Mouse (Mus musculus): Measurements from ENCODE around the gene Atxn7l2. TPM values are rescaled to one million over a fixed set of nuclear protein-coding genes. Genes with fewer than 3 reads are reported as not detected.

Gene Atxn7l2
- polyA plus RNA-seq (2015; fragmentation: Nextera tagmentation; extraction: Ambion mirVana), result 12.6 and 13.1 TPM in 2 replicates

GRCm38 (mm10) chr3:108210771-108211139, at the start of gene Atxn7l2:
Gene Atxn7l2 (minus strand): TSS chr3:108210934.

GRCm38 (mm10) chr3:108256719-108257637, 46.2 kb upstream of the Atxn7l2 start, which contains the start of gene Psma5:
Gene Psma5 (plus strand): TSS chr3:108256926.

GRCm38 (mm10) chr3:108226558-108227350, 16.0 kb upstream of the Atxn7l2 start, which contains the start of gene Sypl2:
Gene Sypl2 (minus strand): TSS chr3:108226648.

GRCm38 (mm10) chr3:108200329-108201323, 10.1 kb downstream of the Atxn7l2 start, which contains the start of gene Cyb561d1:
Gene Cyb561d1 (minus strand): TSS chr3:108201212.

GRCm38 (mm10) chr3:108186098-108187047, 24.4 kb downstream of the Atxn7l2 start, which contains the start of gene Amigo1:
Gene Amigo1 (plus strand): TSS chr3:108186335.

GRCm38 (mm10) chr3:108154656-108155055, 56.1 kb downstream of the Atxn7l2 start, which contains the start of gene Gpr61:
Gene Gpr61 (minus strand): TSS chr3:108154882.

Other genes starting within 250 kb of the Atxn7l2 start
- not detected in 2 replicates for gene Gstm3, start 241.7 kb downstream of the Atxn7l2 start, polyA plus RNA-seq (2015; fragmentation: Nextera tagmentation; extraction: Ambion mirVana)
- gene Gstm2, start 224.5 kb downstream of the Atxn7l2 start, polyA plus RNA-seq (2015; fragmentation: Nextera tagmentation; extraction: Ambion mirVana), result 12.0 and 19.7 TPM in 2 replicates
- gene Gstm1, start 193.0 kb downstream of the Atxn7l2 start, polyA plus RNA-seq (2015; fragmentation: Nextera tagmentation; extraction: Ambion mirVana), result 540 and 612 TPM in 2 replicates
- 24.6 and 24.8 TPM in 2 replicates for gene Gstm4, start 166.0 kb downstream of the Atxn7l2 start, polyA plus RNA-seq (2015; fragmentation: Nextera tagmentation; extraction: Ambion mirVana)
- gene Ampd2, start 124.3 kb downstream of the Atxn7l2 start, polyA plus RNA-seq (2015; fragmentation: Nextera tagmentation; extraction: Ambion mirVana), result 46.4 and 51.5 TPM in 2 replicates
- gene Gnat2, start 118.1 kb downstream of the Atxn7l2 start, polyA plus RNA-seq (2015; fragmentation: Nextera tagmentation; extraction: Ambion mirVana), result 0.09 TPM in 1 of 2 replicates, not detected in the other
- gene Gnai3, start 64.8 kb downstream of the Atxn7l2 start, polyA plus RNA-seq (2015; fragmentation: Nextera tagmentation; extraction: Ambion mirVana), result 74.5 and 76.0 TPM in 2 replicates
- gene Gpr61, start 56.1 kb downstream of the Atxn7l2 start, polyA plus RNA-seq (2015; fragmentation: Nextera tagmentation; extraction: Ambion mirVana), result 8.6 TPM in 2 replicates
- 13.9 and 16.3 TPM in 2 replicates for gene Amigo1, start 24.6 kb downstream of the Atxn7l2 start, polyA plus RNA-seq (2015; fragmentation: Nextera tagmentation; extraction: Ambion mirVana)
- 2.4 and 2.7 TPM in 2 replicates for gene Cyb561d1, start 9.7 kb downstream of the Atxn7l2 start, polyA plus RNA-seq (2015; fragmentation: Nextera tagmentation; extraction: Ambion mirVana)
- gene Sypl2, start 15.7 kb upstream of the Atxn7l2 start, polyA plus RNA-seq (2015; fragmentation: Nextera tagmentation; extraction: Ambion mirVana), result 0.45 and 0.62 TPM in 2 replicates
- gene Psma5, start 46.0 kb upstream of the Atxn7l2 start, polyA plus RNA-seq (2015; fragmentation: Nextera tagmentation; extraction: Ambion mirVana), result 236 and 243 TPM in 2 replicates
- 13.1 and 15.4 TPM in 2 replicates for gene Sort1, start 73.1 kb upstream of the Atxn7l2 start, polyA plus RNA-seq (2015; fragmentation: Nextera tagmentation; extraction: Ambion mirVana)
- 0.15 and 0.18 TPM in 2 replicates for gene Mybphl, start 154.0 kb upstream of the Atxn7l2 start, polyA plus RNA-seq (2015; fragmentation: Nextera tagmentation; extraction: Ambion mirVana)
- gene Psrc1, start 172.9 kb upstream of the Atxn7l2 start, polyA plus RNA-seq (2015; fragmentation: Nextera tagmentation; extraction: Ambion mirVana), result 4.7 and 5.3 TPM in 2 replicates
- gene Celsr2, start 204.6 kb upstream of the Atxn7l2 start, polyA plus RNA-seq (2015; fragmentation: Nextera tagmentation; extraction: Ambion mirVana), result 36.1 and 38.5 TPM in 2 replicates
- gene Sars, start 234.3 kb upstream of the Atxn7l2 start, polyA plus RNA-seq (2015; fragmentation: Nextera tagmentation; extraction: Ambion mirVana), result 198 and 209 TPM in 2 replicates

All from neural tube, postnatal 0 days (tissue).